Mouse (Mus musculus): ENCODE results near the gene Itgb7.

DNA sequence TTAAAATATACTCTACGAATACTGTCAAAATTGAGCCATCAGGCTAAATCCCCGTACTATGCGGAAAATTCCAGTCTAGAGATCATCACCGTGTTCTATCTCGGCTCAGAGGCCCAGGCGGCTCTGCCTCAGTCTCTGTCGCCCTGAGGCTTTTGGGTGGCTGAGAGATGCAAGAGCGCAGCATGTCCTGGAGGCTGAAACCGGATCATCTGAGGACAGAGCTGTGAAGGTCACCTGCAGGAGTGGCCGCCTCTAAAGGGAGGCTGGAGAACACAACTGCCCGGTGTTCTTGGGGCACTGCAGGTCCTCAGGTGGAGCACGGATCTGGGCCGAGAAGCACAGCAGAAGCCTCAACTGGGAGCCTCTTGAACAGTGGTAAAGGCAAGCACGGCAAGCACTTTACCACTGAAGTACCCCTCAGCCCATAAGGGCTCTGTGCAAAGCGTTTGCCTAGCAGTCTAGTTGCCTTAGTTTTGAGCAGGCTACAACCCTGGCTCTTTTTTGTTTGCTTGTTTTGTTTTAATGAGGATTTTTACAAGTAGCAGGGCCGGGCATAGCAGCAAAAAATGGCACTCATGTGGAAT lies 55.9 kb downstream of the Itgb7 start:
- no peak for TF ChIP-seq USF1 (IDR thresholded peaks at IDR 0.05; ENCODE audit: low read depth)
- no peak for TF ChIP-seq POLR2A (IDR thresholded peaks at IDR 0.05; ENCODE audit: insufficient read length, low read depth)
